Mouse (Mus musculus): ENCODE measurements around the gene Col6a3.

- TF ChIP-seq TBP (conservative IDR thresholded peaks at IDR 0.05; ENCODE audit: low read depth, low read length) (no peak), CTCF (conservative IDR thresholded peaks at IDR 0.05 in 1 of 2, IDR thresholded peaks at IDR 0.05 in 1 of 2; ENCODE audit: low read depth in 2 of 2, low read length in 2 of 2) (no peak), MYC (IDR thresholded peaks at IDR 0.05; ENCODE audit: low read depth, low read length) (no peak), MAX (IDR thresholded peaks at IDR 0.05; ENCODE audit: low read length) (no peak), ZMIZ1 (IDR thresholded peaks at IDR 0.05; ENCODE audit: low read depth, low read length) (no peak), NRF1 (IDR thresholded peaks at IDR 0.05; ENCODE audit: low read depth, low read length) (no peak), JUN (IDR thresholded peaks at IDR 0.05; ENCODE audit: insufficient read depth, low read depth, low read length) (no peak), POLR2A (IDR thresholded peaks at IDR 0.05; ENCODE audit: low read depth, low read length) (no peak), ZKSCAN1 (IDR thresholded peaks at IDR 0.05; ENCODE audit: borderline replicate concordance, low read depth, low read length) (no peak), SIN3A (IDR thresholded peaks at IDR 0.05; ENCODE audit: low read length) (no peak), GABPA (IDR thresholded peaks at IDR 0.05; ENCODE audit: insufficient replicate concordance, low read depth, low read length) (no peak)
These were observed 63.3 kb downstream of the Col6a3 start for GRCm38 (mm10) chr1:90780446-90780845.
